Mouse (Mus musculus): ENCODE measurements at regions not wholly inside any gene's neighbourhood (a gene's known extent, or its start where the extent isn't known, plus 50 kb on each side); places are given as distances from the start of the nearest gene placed in this dataset.
"Not testable (repeated sequence)": the region's sequence is repeated elsewhere in the genome, so short reads cannot be mapped to it uniquely, and the experiment has no call there.

DNA sequence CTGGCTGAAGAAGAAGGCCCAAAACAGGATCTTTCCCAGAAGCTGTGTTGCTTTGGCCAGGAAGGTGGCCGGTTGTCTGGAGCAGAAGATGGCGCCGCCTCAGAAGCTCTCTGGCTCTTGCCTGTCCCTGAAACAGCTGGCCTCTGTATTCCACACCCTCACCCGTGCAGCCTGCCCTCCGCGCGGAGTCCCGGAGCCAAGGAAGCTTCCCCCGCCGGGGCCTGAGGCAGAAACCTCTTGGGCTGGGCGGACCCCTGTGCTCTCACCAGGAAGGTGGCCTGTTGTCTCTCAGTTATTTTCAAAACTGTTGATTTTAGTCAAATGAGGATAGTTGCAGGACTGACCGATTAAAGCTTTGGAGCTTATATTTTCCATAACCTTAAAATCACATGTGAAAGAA lies 72.3 kb upstream of the Dach1 start:
- not testable (repeated sequence) for DNase-seq

More for the DNA sequence above, 72.3 kb upstream of the Dach1 start:
- intact Hi-C loops (cut with DNase I) = loop anchor here (1.0 kb wide), 1 partner anchor 18 kb away; no protein-coding TSS in a partner anchor

Measured in heart, postnatal 36 days (tissue).